Mouse (Mus musculus) megakaryocyte-erythroid progenitor cell, adult 5-6 weeks (primary cell): Measurements from ENCODE around the gene Svop. TPM values are rescaled to one million over a fixed set of nuclear protein-coding genes. Genes with fewer than 3 reads are reported as not detected.

Experiments
- ATAC-seq: replicated peaks from 2 replicates; pipeline ENCODE4 v1.8.0; 2016; ENCODE audit warnings: mild to moderate bottlenecking, inconsistent platforms; ENCODE audit not compliant: severe bottlenecking, poor library complexity, low FRiP score, low TSS enrichment
- total RNA-seq, 2 experiments: library from RNA; stranded (forward) in 1 of 2; stranded (reverse) in 1 of 2; fragments of 200-1000, 215-1000 nt in 1 of 2; fragments of >200 nt in 1 of 2; fragmentation: Nextera tagmentation in 1 of 2; gene quantifications; 2 replicates each; pipeline ENCODE4 v1.2.3; 2014 to 2017

Gene Svop
- total RNA-seq, 2 experiments from 2014 or later: not detected

DNA sequence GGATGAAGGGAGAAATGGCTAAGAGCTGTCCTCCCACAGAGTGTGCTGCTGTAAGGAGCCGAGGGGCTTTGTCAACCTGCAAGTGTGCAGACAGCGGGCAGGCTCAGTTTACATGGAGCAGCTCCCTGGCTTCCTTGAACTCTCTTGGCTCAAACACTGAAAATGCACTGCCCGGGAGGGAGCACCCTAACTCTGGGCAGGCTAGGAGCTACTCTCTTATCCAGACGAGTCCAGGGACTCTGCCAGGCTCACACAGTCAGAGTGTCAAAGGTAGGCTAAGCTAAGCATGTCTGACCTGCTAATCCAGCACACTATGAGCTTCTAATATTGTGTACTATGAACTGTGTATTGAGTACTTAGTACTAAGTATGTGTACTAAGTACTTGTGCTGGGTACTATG is 84.4 kb downstream of the Svop start:
- ATAC-seq: no peak

DNA sequence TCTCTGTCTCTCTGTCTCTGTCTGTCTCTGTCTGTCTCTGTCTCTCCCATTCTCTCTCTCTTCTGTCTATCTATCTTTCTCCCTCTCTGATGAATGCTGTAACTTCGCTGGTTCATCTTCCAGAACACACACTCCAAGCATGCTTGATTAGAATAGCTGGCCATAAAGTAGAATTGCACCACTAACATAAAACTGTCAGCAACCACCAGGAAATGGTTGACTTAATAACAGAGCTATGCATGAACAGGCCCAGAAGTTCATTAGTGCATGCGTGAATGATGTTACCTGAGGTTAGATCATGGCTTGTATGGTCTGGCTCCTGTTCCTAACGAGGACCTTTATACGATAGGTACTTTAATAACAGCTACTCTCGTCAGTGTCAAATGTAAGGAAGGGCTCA is 86.3 kb downstream of the Svop start:
- no peak for ATAC-seq

- no peak for ATAC-seq
Observed at GRCm38 (mm10) chr5:114004573-114004972, 86.8 kb downstream of the Svop start.

- no peak for ATAC-seq
Observed at GRCm38 (mm10) chr5:114003542-114003941, 87.8 kb downstream of the Svop start, which contains the start of gene Dao. TSS of gene Dao (plus strand) at chr5:114003703.

- no peak for ATAC-seq
Observed at GRCm38 (mm10) chr5:113999382-113999781, 92.0 kb downstream of the Svop start.

GRCm38 (mm10) chr5:113996458-113996857 is 94.9 kb downstream of the Svop start:
- ATAC-seq: no peak

GRCm38 (mm10) chr5:113993487-113994465 is 97.6 kb downstream of the Svop start, which contains the start of gene Ssh1:
TSS of gene Ssh1 (minus strand) at chr5:113993894.
- ATAC-seq: peak; percentile 30

- ATAC-seq: peak; percentile 40
Observed at GRCm38 (mm10) chr5:113993031-113993486, 98.3 kb downstream of the Svop start.

DNA sequence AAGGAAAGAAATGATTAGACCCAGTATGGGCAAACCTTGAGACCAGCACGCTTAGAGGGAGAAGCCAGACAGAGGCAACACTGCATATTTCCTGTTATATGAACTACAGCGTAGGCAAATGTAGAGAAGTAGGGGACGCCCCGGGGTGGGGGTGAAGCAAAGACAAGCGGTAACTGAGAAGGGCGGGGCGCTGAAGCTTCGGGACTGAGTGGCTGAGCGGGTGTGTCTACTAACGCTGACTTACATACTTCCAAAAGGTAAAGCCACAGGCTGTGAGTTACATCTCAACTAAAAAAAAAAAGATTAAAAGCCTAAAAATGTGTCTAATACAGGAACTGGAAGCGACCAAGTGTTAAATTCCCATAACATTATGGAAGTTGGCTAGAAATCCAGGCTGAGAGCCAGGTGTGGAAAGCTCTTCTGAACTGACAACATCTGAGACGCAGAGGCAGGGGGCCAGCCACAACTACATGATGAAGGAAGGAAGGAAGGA is 99.0 kb downstream of the Svop start:
- ATAC-seq: no peak

DNA sequence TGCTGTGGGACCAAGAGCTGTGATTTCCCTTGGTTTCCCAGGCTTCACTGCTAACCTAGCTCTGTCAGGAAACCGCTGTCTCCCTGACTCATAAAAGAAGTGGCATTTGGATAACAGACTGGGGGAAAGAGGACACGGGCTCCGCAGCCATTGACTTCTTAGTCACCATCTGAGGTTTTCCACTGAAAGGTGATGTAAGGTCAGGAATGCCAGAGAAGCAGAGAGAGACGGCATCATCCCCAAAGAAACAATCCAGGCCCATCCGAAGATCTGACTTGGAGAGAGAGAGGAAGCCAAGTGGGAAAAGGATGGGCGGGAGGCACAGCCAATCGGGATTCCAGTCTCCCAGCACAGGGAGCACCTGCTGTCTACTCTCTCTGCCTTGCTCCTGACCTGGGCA is 100.2 kb downstream of the Svop start:
- ATAC-seq: no peak

GRCm38 (mm10) chr5:113990593-113990992 is 100.8 kb downstream of the Svop start:
- no peak for ATAC-seq

DNA sequence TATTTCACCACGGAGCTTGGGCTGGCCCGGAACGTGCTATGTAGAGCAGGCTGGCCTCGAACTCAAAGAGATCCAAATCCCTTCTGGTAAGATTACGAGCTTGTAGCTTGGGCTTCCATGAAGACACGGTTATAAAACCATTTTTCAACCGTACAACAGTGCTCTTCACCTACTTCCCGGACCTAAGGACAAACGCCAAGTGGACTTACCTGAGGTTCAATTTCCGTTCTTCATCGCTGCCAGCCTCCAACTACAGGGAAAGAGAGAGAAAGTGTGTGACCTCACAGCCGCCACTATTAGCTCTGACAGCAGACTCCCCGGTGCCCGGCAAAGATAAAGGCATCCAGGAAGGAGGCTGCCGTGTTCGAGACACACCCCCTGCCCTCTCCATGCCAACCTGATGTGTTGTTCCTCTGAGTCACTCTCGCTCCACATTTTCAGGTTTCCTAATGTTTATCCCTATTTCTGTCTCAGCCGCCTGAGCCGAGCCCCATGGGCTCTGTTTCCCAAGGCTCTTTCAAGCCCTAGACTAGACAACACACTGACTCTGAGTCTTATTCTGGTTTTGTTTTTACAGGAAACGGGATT is 101.8 kb downstream of the Svop start:
- ATAC-seq: peak; percentile 90

DNA sequence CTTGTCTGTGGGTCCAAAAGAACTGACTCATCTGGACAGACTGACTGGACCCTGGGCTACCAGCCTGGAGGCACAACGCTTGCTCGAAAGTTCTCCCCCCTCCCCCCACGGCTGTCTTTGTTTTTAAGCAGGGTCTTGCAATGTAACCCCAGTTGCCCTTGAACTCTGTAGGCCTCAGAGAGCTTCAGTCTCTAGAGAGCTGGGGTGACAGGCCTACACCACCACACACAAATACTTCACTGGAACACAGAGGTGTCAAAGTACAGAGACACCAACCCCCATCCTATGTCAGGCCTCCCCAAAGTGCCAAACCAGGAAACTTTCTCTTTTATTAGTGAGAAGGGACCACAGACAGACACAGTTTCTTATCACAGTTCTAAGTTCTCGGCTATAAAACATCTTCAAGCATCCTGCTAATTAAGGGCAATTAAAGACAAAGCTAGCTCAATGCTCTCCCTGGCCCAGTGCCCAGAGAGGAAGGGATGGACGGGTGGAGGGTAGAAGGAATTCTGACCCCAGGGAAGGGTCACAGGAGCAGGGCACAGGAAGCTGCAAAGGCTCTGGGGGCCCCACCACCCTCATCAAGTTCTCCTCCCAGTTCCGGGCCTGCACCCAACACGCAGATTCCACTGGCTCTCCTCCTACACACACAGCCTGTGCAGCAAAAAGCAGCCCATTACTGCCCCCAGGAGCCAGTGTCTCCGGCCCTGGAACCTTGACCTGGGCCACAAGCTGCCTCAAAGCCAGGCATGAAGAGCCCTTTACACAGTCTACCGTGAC is 105.0 kb downstream of the Svop start:
- ATAC-seq: no peak

DNA sequence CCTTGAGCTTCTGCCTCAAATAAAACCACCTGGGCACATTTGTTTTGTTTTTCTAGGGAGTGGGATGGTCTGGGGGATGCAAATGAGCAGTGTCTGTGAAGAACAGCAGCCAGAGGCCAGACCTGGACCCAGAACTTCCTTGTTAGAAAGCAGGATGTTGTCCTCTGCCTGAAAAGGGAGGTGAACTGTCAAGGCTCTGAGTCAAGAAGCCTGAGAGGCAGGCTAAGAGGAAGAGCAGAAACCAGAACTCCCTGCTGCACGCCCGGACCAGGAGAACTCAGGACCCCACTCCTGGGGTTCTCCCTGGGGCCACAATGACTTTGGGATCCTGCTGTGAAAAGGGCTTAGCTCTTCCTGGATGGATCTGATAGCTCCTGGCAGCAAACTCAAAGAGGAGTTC is 105.6 kb downstream of the Svop start:
- no peak for ATAC-seq

GRCm38 (mm10) chr5:113984025-113984740 is 107.2 kb downstream of the Svop start:
- ATAC-seq: peak; percentile 88

DNA sequence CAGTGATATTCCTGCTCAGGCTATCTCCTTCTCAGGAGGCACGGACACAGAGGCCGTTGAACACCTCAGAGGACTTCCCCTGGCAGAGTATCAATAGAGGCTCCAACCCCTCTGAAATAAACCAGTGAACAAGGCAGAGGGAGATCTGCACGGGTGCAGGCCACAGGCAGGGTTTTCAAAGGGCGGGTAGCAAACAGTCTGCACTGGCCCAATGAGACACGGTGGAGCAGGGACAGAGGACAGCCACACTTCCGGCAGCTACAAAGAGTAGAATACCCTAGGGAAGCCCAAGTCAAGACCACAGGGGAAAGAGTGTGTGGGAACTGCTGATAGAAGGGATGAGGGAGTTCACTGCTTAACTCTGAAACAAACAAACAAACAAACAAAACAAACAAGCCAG is 107.8 kb downstream of the Svop start:
- ATAC-seq: no peak

DNA sequence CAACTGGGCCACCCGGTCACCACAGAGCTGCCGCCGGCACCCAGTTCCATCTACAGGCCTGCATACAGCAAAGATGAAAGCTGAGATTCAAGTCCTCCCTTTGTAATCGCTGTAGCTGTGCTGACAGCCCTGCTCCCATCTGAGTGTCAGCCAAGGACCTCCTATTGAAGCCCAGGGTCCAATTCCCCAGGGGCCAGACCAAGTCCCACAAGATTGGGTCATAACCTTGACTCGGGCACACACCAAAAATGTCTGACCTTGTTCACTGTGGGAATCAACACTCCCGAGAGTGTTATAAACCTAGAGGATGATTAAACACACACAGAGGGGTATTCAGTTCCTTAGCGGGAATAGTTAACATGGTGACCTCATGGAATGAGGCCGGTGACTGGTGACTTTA is 109.5 kb downstream of the Svop start:
- no peak for ATAC-seq

GRCm38 (mm10) chr5:113981171-113981570 is 110.2 kb downstream of the Svop start:
- no peak for ATAC-seq

GRCm38 (mm10) chr5:113980511-113980910 is 110.9 kb downstream of the Svop start:
- ATAC-seq: no peak; the same call in 1 of the 2 replicates
